Mouse (Mus musculus) forebrain, embryonic 16.5 days (tissue): ENCODE measurements at regions not wholly inside any gene's neighbourhood (a gene's known extent, or its start where the extent isn't known, plus 50 kb on each side); places are given as distances from the start of the nearest gene placed in this dataset.

Source experiments
- ATAC-seq: fragments of 200-750 bp; cut with Nextera tagmentation; 2 replicates; pipeline ENCODE4 v1.8.0; 2017; ENCODE audit warnings: mild to moderate bottlenecking, moderate library complexity
- H3K27ac ChIP-seq: fragments of 300-500 bp; sonication (generic); 2 replicates; pipeline ENCODE4 v1.5.1; 2014; ENCODE audit warnings: low read length, control low read depth
- H3K27me3 ChIP-seq: fragments of 300-500 bp; sonication (generic); replicated peaks from 2 replicates; pipeline ENCODE4 v1.6.1; 2014; ENCODE audit warnings: low read length; ENCODE audit not compliant: control insufficient read depth, insufficient read depth
- H3K36me3 ChIP-seq: fragments of 300-500 bp; sonication (generic); 2 replicates; pipeline ENCODE4 v1.6.1; 2014; ENCODE audit not compliant: control insufficient read depth, insufficient read depth
- H3K4me1 ChIP-seq: fragments of 300-500 bp; sonication (generic); replicated peaks from 2 replicates; pipeline ENCODE4 v1.6.1; 2014; ENCODE audit warnings: low read length; ENCODE audit not compliant: control insufficient read depth, insufficient read depth
- H3K4me2 ChIP-seq: fragments of 300-500 bp; sonication (generic); 2 replicates; pipeline ENCODE4 v1.6.1; 2014; ENCODE audit warnings: mild to moderate bottlenecking, low read length, control low read depth
- H3K4me3 ChIP-seq: fragments of 300-500 bp; sonication (generic); replicated peaks from 2 replicates; pipeline ENCODE4 v1.5.1; 2014; ENCODE audit warnings: mild to moderate bottlenecking, low read length, control low read depth
- H3K9ac ChIP-seq: fragments of 300-500 bp; sonication (generic); replicated peaks from 2 replicates; pipeline ENCODE4 v1.6.1; 2014; ENCODE audit warnings: low read depth, low read length, control low read depth
- H3K9me3 ChIP-seq: fragments of 300-500 bp; sonication (generic); 2 replicates; pipeline ENCODE4 v1.6.1; 2016; ENCODE audit warnings: low read length; ENCODE audit not compliant: control insufficient read depth
- WGBS: fragments of 180-500 bp; shearing (Covaris S2); extraction: QIAGEN DNeasy Blood & Tissue Kit; methylation state at CpG from one replicate; pipeline ENCODE4 v1.1.7; 2014; 5-methylcytosine and 5-hydroxymethylcytosine counted together

DNA sequence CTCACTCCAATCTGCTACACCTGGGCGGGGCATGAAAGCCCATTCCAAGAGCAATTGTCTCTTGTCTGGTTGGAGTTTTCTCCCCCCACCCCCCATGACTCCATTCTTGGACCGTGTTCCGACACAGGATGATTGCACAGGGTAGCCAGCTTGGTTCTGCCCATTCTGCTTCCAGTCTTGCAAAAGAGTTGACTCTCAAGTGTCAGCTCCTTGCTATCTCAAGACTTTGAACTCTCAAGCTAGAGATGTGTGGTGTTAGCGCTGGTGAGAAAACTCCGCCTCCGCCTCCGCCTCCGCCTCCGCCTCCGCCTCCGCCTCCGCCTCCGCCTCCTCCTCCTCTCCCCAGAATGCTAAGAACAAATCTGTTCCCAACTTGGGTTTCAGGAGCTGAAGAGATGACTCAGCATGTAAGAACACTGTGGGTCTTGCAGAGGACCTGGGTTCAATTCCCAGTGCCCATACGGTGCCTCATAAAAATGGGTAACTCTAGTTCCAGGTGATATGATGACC is 135.1 kb downstream of the Bcat1 start:
- no peak overlapping the region for H3K4me2 ChIP-seq
- no peak for ATAC-seq
- 98% methylated on average over 14 of the region's 14 CpGs for WGBS

GRCm38 (mm10) chr6:144938613-144939236 is 137.3 kb downstream of the Bcat1 start:
- 53% methylated on average over 12 of the region's 12 CpGs for WGBS
- Histone ChIP-seq H3K4me2 (no peak overlapping the region), H3K9ac (no peak overlapping the region), H3K9me3 (no peaks in the 10 kb centered on the region), H3K36me3 (no peaks in the 10 kb centered on the region), H3K27ac (no peak overlapping the region), H3K4me3 (no peak overlapping the region), H3K4me1 (no peaks in the 10 kb centered on the region), H3K27me3 (no peaks in the 10 kb centered on the region)
- ATAC-seq, result no peak

More for the DNA sequence above, 135.1 kb downstream of the Bcat1 start:
- peaks cover 3% of the 10 kb centered on the region; the same call in 1 of the 2 replicates for H3K4me1 ChIP-seq
- H3K9me3 ChIP-seq, result no peaks in the 10 kb centered on the region
- no peaks in the 10 kb centered on the region for H3K36me3 ChIP-seq
- no peak overlapping the region for H3K27ac ChIP-seq
- no peak overlapping the region for H3K9ac ChIP-seq
- H3K27me3 ChIP-seq, result no peaks in the 10 kb centered on the region
- H3K4me3 ChIP-seq, result no peak overlapping the region

DNA sequence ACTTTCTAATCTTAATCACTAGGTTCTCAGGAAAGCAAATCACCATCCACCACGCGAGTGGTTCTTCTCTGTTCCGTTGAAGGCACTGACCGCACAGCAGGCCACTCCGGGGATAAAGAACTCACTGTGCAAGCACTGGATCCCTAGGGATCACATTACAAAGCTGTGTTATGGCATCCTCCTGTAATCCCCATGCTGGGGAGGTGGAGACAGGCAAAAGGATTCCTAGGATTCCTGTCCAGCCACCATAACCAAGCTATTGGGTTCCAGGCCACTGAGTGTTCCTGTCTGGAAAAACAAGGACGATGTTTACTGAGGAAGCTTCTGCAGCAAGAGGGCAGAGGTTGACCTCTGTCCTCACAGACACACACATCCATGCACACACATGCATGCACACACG is 138.8 kb downstream of the Bcat1 start:
- 65% methylated on average over 7 of the region's 7 CpGs for WGBS
- Histone ChIP-seq H3K9ac (no peak overlapping the region), H3K36me3 (no peaks in the 10 kb centered on the region), H3K27ac (no peak overlapping the region), H3K27me3 (no peaks in the 10 kb centered on the region), H3K4me3 (no peak overlapping the region), H3K4me1 (no peaks in the 10 kb centered on the region), H3K4me2 (no peak overlapping the region), H3K9me3 (no peaks in the 10 kb centered on the region)
- ATAC-seq, result no peak

DNA sequence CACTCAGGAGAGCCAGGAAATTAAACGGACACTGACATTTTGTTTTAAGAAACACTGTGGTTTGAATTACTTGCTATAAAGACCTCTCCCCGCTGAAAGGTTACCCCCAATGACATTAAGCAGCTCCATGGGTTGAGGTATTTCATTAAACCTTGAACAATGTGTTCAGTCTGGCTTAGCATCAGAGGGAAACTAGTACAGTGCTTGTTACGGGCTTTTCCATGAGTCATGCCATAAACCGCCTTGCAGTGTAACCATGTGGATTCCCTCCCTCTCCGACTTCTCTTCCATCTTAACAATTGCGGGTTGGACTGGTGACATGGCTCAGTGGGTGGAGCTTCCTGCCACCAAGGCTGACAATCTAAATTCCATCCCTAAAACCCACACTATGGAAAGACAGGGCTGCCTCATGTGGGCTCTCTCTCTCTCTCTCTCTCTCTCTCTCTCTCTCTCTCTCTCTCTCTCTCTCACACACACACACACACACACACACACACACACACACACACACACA is 142.2 kb downstream of the Bcat1 start:
- 69% methylated on average over 6 of the region's 6 CpGs for WGBS
- Histone ChIP-seq H3K4me3 (no peak overlapping the region), H3K9ac (no peak overlapping the region), H3K27me3 (no peaks in the 10 kb centered on the region), H3K27ac (no peak overlapping the region), H3K9me3 (no peaks in the 10 kb centered on the region), H3K36me3 (no peaks in the 10 kb centered on the region), H3K4me2 (no peak overlapping the region), H3K4me1 (peaks cover 5% of the 10 kb centered on the region)
- no peak for ATAC-seq

GRCm38 (mm10) chr6:144932402-144932801 is 143.6 kb downstream of the Bcat1 start:
- Histone ChIP-seq H3K27ac (no peak overlapping the region), H3K4me3 (no peak overlapping the region), H3K9ac (no peak overlapping the region), H3K27me3 (no peaks in the 10 kb centered on the region), H3K9me3 (no peaks in the 10 kb centered on the region), H3K36me3 (no peaks in the 10 kb centered on the region), H3K4me1 (peaks cover 5% of the 10 kb centered on the region), H3K4me2 (no peak overlapping the region)
- ATAC-seq, result no peak
- WGBS, result 85% methylated on average over 7 of the region's 7 CpGs

GRCm38 (mm10) chr6:144929959-144930358 is 146.0 kb downstream of the Bcat1 start:
- H3K4me2 ChIP-seq, result no peak overlapping the region
- H3K4me3 ChIP-seq, result no peak overlapping the region
- no peak overlapping the region for H3K9ac ChIP-seq
- no peaks in the 10 kb centered on the region for H3K9me3 ChIP-seq
- H3K4me1 ChIP-seq, result peaks cover 5% of the 10 kb centered on the region
- no peak overlapping the region for H3K27ac ChIP-seq
- no peaks in the 10 kb centered on the region for H3K27me3 ChIP-seq
- ATAC-seq, result peak; percentile 67
- H3K36me3 ChIP-seq, result no peaks in the 10 kb centered on the region
- 19% methylated on average over 4 of the region's 4 CpGs for WGBS

- no peak for ATAC-seq
- WGBS, result 87% methylated on average over 5 of the region's 5 CpGs
- Histone ChIP-seq H3K27ac (no peak overlapping the region), H3K4me2 (no peak overlapping the region), H3K27me3 (no peaks in the 10 kb centered on the region), H3K4me1 (peaks cover 5% of the 10 kb centered on the region), H3K9ac (no peak overlapping the region), H3K36me3 (no peaks in the 10 kb centered on the region), H3K9me3 (no peaks in the 10 kb centered on the region), H3K4me3 (no peak overlapping the region)
Measured at GRCm38 (mm10) chr6:144929262-144929855, 146.6 kb downstream of the Bcat1 start.

- 74% methylated on average over 6 of the region's 6 CpGs for WGBS
- Histone ChIP-seq H3K36me3 (no peaks in the 10 kb centered on the region), H3K27ac (no peak overlapping the region), H3K4me2 (no peak overlapping the region), H3K4me1 (peaks cover 5% of the 10 kb centered on the region), H3K27me3 (no peaks in the 10 kb centered on the region), H3K9me3 (no peaks in the 10 kb centered on the region), H3K9ac (no peak overlapping the region), H3K4me3 (no peak overlapping the region)
- no peak for ATAC-seq
Measured at GRCm38 (mm10) chr6:144927599-144927998, 145.8 kb upstream of the Sox5 start.

GRCm38 (mm10) chr6:144922762-144923161 is 141.0 kb upstream of the Sox5 start:
- Histone ChIP-seq H3K9ac (no peak overlapping the region), H3K4me2 (no peak overlapping the region), H3K27me3 (no peaks in the 10 kb centered on the region), H3K36me3 (no peaks in the 10 kb centered on the region), H3K9me3 (no peaks in the 10 kb centered on the region), H3K27ac (no peak overlapping the region), H3K4me3 (no peak overlapping the region), H3K4me1 (no peaks in the 10 kb centered on the region)
- ATAC-seq, result no peak
- WGBS, result 90% methylated on average over 3 of the region's 3 CpGs
